Mouse (Mus musculus) olfactory bulb, adult 2 months (tissue): Measurements from ENCODE around the gene Zdhhc21. TPM values are rescaled to one million over a fixed set of nuclear protein-coding genes. Genes with fewer than 3 reads are reported as not detected.

Experiments used
- H3K27ac ChIP-seq: fragments of 200-500 bp; 2 replicates; pipeline ENCODE4 v1.5.1; 2012; ENCODE audit warnings: low read depth, low read length; ENCODE audit not compliant: insufficient read depth
- H3K4me1 ChIP-seq: fragments of 200-500 bp; 2 replicates; pipeline ENCODE4 v1.6.1; 2012; ENCODE audit warnings: low read length; ENCODE audit not compliant: control insufficient read depth, insufficient read depth
- H3K4me3 ChIP-seq: fragments of 200-500 bp; 2 replicates; pipeline ENCODE4 v1.5.1; 2012; ENCODE audit warnings: mild to moderate bottlenecking, low read depth, low read length, moderate library complexity; ENCODE audit not compliant: insufficient read depth
- CTCF ChIP-seq: fragments of 200-500 bp; IDR thresholded peaks from 2 replicates; pipeline ENCODE4 v1.5.1; 2012; ENCODE audit warnings: low read depth, mild to moderate bottlenecking, low read length, moderate library complexity; ENCODE audit not compliant: insufficient read depth
- POLR2A ChIP-seq: fragments of 200-500 bp; IDR thresholded peaks from 2 replicates; pipeline ENCODE4 v1.6.1; 2012; ENCODE audit warnings: mild to moderate bottlenecking, low read depth, low read length, moderate library complexity; ENCODE audit not compliant: insufficient read depth
- WGBS: fragments of 180-500 bp; shearing (Covaris S2); methylation state at CpG from one replicate; pipeline ENCODE4 v1.1.7; 2018; 5-methylcytosine and 5-hydroxymethylcytosine counted together
- polyA plus RNA-seq: library from polyadenylated mRNA; stranded (reverse); fragments of >200 nt; gene quantifications from 2 replicates; pipeline ENCODE4 v1.2.4, GENCODE M21; 2012; ENCODE audit warnings: low replicate concordance; ENCODE audit not compliant: missing spikeins, insufficient read depth, insufficient read length

The Zdhhc21 gene
- polyA plus RNA-seq, 1 experiment: not detected

- H3K27ac ChIP-seq: no peak overlapping the region
- WGBS: 22% methylated on average over 10 of the region's 10 CpGs
- TF ChIP-seq CTCF (no peak), POLR2A (no peak)
- no peak overlapping the region for H3K4me3 ChIP-seq
- H3K4me1 ChIP-seq: no peaks in the 10 kb centered on the region
Measured at GRCm38 (mm10) chr4:82762430-82763119, 97.2 kb downstream of the Zdhhc21 start.

GRCm38 (mm10) chr4:82756295-82756626, 103.5 kb downstream of the Zdhhc21 start:
- Histone ChIP-seq H3K4me1 (no peaks in the 10 kb centered on the region), H3K27ac (no peak overlapping the region), H3K4me3 (no peak overlapping the region)
- WGBS: 42% methylated on average over 3 of the region's 3 CpGs
- TF ChIP-seq POLR2A (no peak), CTCF (no peak)

GRCm38 (mm10) chr4:82755616-82756294, 104.0 kb downstream of the Zdhhc21 start:
- Histone ChIP-seq H3K4me3 (no peak overlapping the region), H3K27ac (no peak overlapping the region), H3K4me1 (no peaks in the 10 kb centered on the region)
- TF ChIP-seq CTCF (no peak), POLR2A (no peak)
- WGBS: 55% methylated on average over 3 of the region's 3 CpGs

Other genes with a start within 250 kb of the Zdhhc21 start
- gene Nfib, start 154.2 kb downstream of the Zdhhc21 start, polyA plus RNA-seq: not detected in 2 replicates
- gene Cer1, start 25.2 kb upstream of the Zdhhc21 start, polyA plus RNA-seq: not detected in 2 replicates
- gene Frem1, start 192.4 kb upstream of the Zdhhc21 start, polyA plus RNA-seq: not detected in 2 replicates